Mouse (Mus musculus) lung, postnatal 0 days (tissue): ENCODE measurements around the gene Hsf2bp.

Experiments
- CTCF ChIP-seq: IDR thresholded peaks from 2 replicates; pipeline ENCODE4 v1.5.1; 2016; ENCODE audit warnings: antibody characterized with exemption, mild to moderate bottlenecking
- EP300 ChIP-seq: IDR thresholded peaks from 2 replicates; pipeline ENCODE4 v1.6.1; 2016; ENCODE audit warnings: antibody characterized with exemption, mild to moderate bottlenecking, control low read depth

DNA sequence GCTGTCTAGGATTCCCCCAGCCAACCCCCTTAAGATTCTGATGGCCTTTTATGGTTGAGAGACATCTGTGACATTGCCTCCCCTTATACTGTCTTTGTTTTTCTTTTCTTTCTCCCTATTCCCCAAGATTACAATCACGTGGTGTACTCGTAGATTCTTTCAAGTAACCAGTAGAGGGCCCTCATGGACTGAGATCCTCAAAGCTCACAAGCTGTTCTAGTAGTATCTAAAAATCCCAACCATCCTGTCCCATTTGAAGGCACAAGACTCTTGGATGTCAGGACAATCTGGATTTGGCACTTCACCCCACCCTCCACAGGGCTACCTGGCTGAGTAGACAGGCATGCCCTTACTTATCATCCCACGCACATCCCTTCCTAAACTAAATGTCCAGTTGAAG, 8.5 kb downstream of the Hsf2bp start:
- peak; percentile 82 for TF ChIP-seq CTCF
- TF ChIP-seq EP300: no peak
